Mouse (Mus musculus): Measurements from ENCODE around the gene Tbc1d2.
A peak's percentile ranks its signal among the peaks of the same experiment; 100 is the strongest.

Gene Tbc1d2

GRCm38 (mm10) chr4:46650086-46650753 is at the start of gene Tbc1d2:
Gene Tbc1d2 (minus strand): TSS chr4:46650209.
- peak; percentile 92 for DNase-seq (ENCODE audit: low spot score in 2 of 2)

GRCm38 (mm10) chr4:46696467-46696866 is 46.5 kb upstream of the Tbc1d2 start:
- no peak for DNase-seq (ENCODE audit: low spot score in 2 of 2)

GRCm38 (mm10) chr4:46690565-46690964 is 40.6 kb upstream of the Tbc1d2 start:
- no peak for DNase-seq (ENCODE audit: low spot score in 2 of 2)

- no peak for DNase-seq (ENCODE audit: low spot score in 2 of 2)
Measured at GRCm38 (mm10) chr4:46690023-46690420, 40.0 kb upstream of the Tbc1d2 start.

- DNase-seq (ENCODE audit: low spot score in 2 of 2), result peak; percentile 40 to 52
Measured at GRCm38 (mm10) chr4:46689397-46690022, 39.5 kb upstream of the Tbc1d2 start.

- DNase-seq (ENCODE audit: low spot score in 2 of 2), result no peak
Measured at GRCm38 (mm10) chr4:46688213-46688832, 38.3 kb upstream of the Tbc1d2 start.

GRCm38 (mm10) chr4:46684160-46684559 is 34.2 kb upstream of the Tbc1d2 start:
- DNase-seq (ENCODE audit: low spot score in 2 of 2), result no peak

- DNase-seq (ENCODE audit: low spot score in 2 of 2), result no peak
Measured at GRCm38 (mm10) chr4:46676646-46677045, 26.6 kb upstream of the Tbc1d2 start.

GRCm38 (mm10) chr4:46675992-46676391 is 26.0 kb upstream of the Tbc1d2 start:
- no peak for DNase-seq (ENCODE audit: low spot score in 2 of 2)

GRCm38 (mm10) chr4:46675272-46675785 is 25.3 kb upstream of the Tbc1d2 start:
- DNase-seq (ENCODE audit: low spot score in 2 of 2), result no peak

GRCm38 (mm10) chr4:46668620-46669019 is 18.6 kb upstream of the Tbc1d2 start:
- no peak for DNase-seq (ENCODE audit: low spot score in 2 of 2)

GRCm38 (mm10) chr4:46666420-46666819 is 16.4 kb upstream of the Tbc1d2 start:
- DNase-seq (ENCODE audit: low spot score in 2 of 2), result no peak

GRCm38 (mm10) chr4:46665371-46665774 is 15.4 kb upstream of the Tbc1d2 start:
- DNase-seq (ENCODE audit: low spot score in 2 of 2), result no peak

- no peak for DNase-seq (ENCODE audit: low spot score in 2 of 2)
Measured at GRCm38 (mm10) chr4:46664123-46665009, 14.4 kb upstream of the Tbc1d2 start.

GRCm38 (mm10) chr4:46661433-46661832 is 11.4 kb upstream of the Tbc1d2 start:
- no peak for DNase-seq (ENCODE audit: low spot score in 2 of 2)

GRCm38 (mm10) chr4:46658946-46659345 is 8.9 kb upstream of the Tbc1d2 start:
- DNase-seq (ENCODE audit: low spot score in 2 of 2), result no peak

- DNase-seq (ENCODE audit: low spot score in 2 of 2), result peak; percentile 51 to 54
Measured at GRCm38 (mm10) chr4:46657116-46657515, 7.1 kb upstream of the Tbc1d2 start.

- DNase-seq (ENCODE audit: low spot score in 2 of 2), result no peak
Measured at GRCm38 (mm10) chr4:46655956-46656355, 5.9 kb upstream of the Tbc1d2 start.

- DNase-seq (ENCODE audit: low spot score in 2 of 2), result no peak
Measured at GRCm38 (mm10) chr4:46655298-46655697, 5.3 kb upstream of the Tbc1d2 start.

- DNase-seq (ENCODE audit: low spot score in 2 of 2), result no peak
Measured at GRCm38 (mm10) chr4:46649161-46649560, 848 bp downstream of the Tbc1d2 start.

GRCm38 (mm10) chr4:46643676-46644112 is 6.3 kb downstream of the Tbc1d2 start:
- no peak for DNase-seq (ENCODE audit: low spot score in 2 of 2)

All from spleen, postnatal 36 days (tissue).